9 mouse cellular contexts compared by ENCODE assay signal in the genomic region with DNA sequence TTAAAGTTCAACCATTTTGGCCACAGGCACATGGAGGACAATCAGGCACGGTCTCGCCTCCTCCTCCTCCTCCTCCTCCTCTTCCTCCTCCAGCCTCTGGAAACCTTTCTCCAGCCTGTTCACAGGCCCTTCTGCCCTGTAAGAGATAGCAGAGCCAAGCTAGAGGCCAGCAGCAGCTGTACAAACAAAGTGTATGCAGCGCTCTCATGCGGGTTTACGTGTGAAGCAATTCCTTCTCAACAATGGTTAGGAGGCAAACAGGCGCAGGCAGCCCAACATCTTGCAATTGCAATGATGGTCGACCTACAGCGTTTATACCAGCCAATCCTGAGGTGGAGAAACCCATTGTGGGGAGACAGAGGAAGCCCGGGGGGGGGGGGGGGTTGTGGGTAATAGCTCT.
A peak's percentile ranks its signal among the peaks of the same experiment; 100 is the strongest.
DNase-seq lines count a peak whose midpoint lies in the region; ATAC-seq and TF ChIP-seq lines count a peak whose summit lies in the region.
"Had no signal": no experiment of that assay in that cellular context is flagged by ENCODE, and none has a peak within 500 bp of the region (broad histone marks: within the 10 kb centered on the region; RNA-seq: fewer than 3 reads in every experiment).

No protein-coding gene starts in this region.

- H3K36me3 ChIP-seq in kidney, embryonic 16.5 days (ENCODE audit: insufficient read depth, low read length) = peaks cover 3% of the 10 kb centered on the region; the same call in 1 of the 2 replicates
- H3K36me3 ChIP-seq in heart, embryonic 11.5 days (ENCODE audit: control insufficient read depth, insufficient read depth, low read length) = no peaks in the 10 kb centered on the region; the same call in 1 of the 2 replicates
- no peaks in the 10 kb centered on the region for H3K36me3 ChIP-seq in liver, postnatal 0 days (replicated peaks; ENCODE audit: insufficient read depth, low read length)

- H3K4me2 ChIP-seq in kidney, embryonic 16.5 days (replicated peaks; ENCODE audit: low read depth, low read length) = no peak overlapping the region
- H3K4me2 ChIP-seq in heart, embryonic 11.5 days = peak overlapping the region; percentile 25; the same call in 1 of the 2 replicates
- H3K4me2 ChIP-seq in liver, postnatal 0 days (ENCODE audit: low read depth, low read length) = no peak overlapping the region

- H3K9ac ChIP-seq in kidney, embryonic 16.5 days (replicated peaks; ENCODE audit: low read length) = no peak overlapping the region
- H3K9ac ChIP-seq in heart, embryonic 11.5 days (ENCODE audit: low read depth, low read length) = no peak overlapping the region
- no peak overlapping the region for H3K9ac ChIP-seq in liver, postnatal 0 days (replicated peaks)

- TF ChIP-seq EP300 in liver, postnatal 0 days (IDR thresholded peaks at IDR 0.05; ENCODE audit: low read depth) = no peak

- no peak overlapping the region for H3K4me3 ChIP-seq in kidney, embryonic 16.5 days (ENCODE audit: low read length)
- H3K4me3 ChIP-seq in heart, embryonic 11.5 days (ENCODE audit: low read depth, low read length) = no peak overlapping the region
- H3K4me3 ChIP-seq in liver, postnatal 0 days (ENCODE audit: low read depth, low read length) = no peak overlapping the region

- peaks cover 6% of the 10 kb centered on the region for H3K9me3 ChIP-seq in kidney, embryonic 16.5 days (ENCODE audit: low read length)
- H3K9me3 ChIP-seq in heart, embryonic 11.5 days (replicated peaks; ENCODE audit: control insufficient read depth, low read length) = no peaks in the 10 kb centered on the region
- H3K9me3 ChIP-seq in liver, postnatal 0 days (ENCODE audit: low read length) = 0 out of 2 replicates have a peak, but pooled peaks cover 2% of the 10 kb centered on the region

- DNase-seq in kidney, adult 8-10 months = no peak
- DNase-seq in embryo, embryonic 10 days (ENCODE audit: low spot score) = peak; percentile 75
- peak; percentile 21 for DNase-seq in liver, postnatal 0 days
- DNase-seq in ovary, postnatal 14 days (ENCODE audit: low spot score) = no peak
- no peak for DNase-seq in layer of hippocampus, adult 18-20 months (ENCODE audit: low spot score in 2 of 2)
- DNase-seq: cerebellum, postnatal 14 days had no signal

- H3K4me1 ChIP-seq in kidney, embryonic 16.5 days (ENCODE audit: insufficient read depth, low read length) = peaks cover 52% of the 10 kb centered on the region
- H3K4me1 ChIP-seq in heart, embryonic 11.5 days (ENCODE audit: control insufficient read depth, insufficient read depth, low read length) = peaks cover 45% of the 10 kb centered on the region
- H3K4me1 ChIP-seq in liver, postnatal 0 days (ENCODE audit: insufficient read depth) = peaks cover 20% of the 10 kb centered on the region

- H3K27me3 ChIP-seq in kidney, embryonic 16.5 days (ENCODE audit: insufficient read depth, low read length) = no peaks in the 10 kb centered on the region
- H3K27me3 ChIP-seq in heart, embryonic 11.5 days (ENCODE audit: control insufficient read depth, insufficient read depth, low read length) = no peaks in the 10 kb centered on the region
- no peaks in the 10 kb centered on the region for H3K27me3 ChIP-seq in liver, postnatal 0 days (ENCODE audit: insufficient read depth, low read length)

- WGBS in kidney, embryonic 16.5 days = 19% methylated on average over 9 of the region's 9 CpGs
- 16% methylated on average over 9 of the region's 9 CpGs for WGBS in heart, embryonic 11.5 days (ENCODE audit: insufficient replicate concordance)
- WGBS in liver, postnatal 0 days (ENCODE audit: insufficient replicate concordance) = 23% methylated on average over 9 of the region's 9 CpGs

- H3K27ac ChIP-seq in kidney, embryonic 16.5 days (ENCODE audit: low read length) = peak overlapping the region; percentile 66
- H3K27ac ChIP-seq in heart, embryonic 11.5 days (ENCODE audit: low read depth, low read length) = peak overlapping the region; percentile 83
- H3K27ac ChIP-seq in liver, postnatal 0 days (ENCODE audit: low read depth) = no peak overlapping the region

- 0 out of 2 replicates have a peak, but pooled peaks have one; percentile 29 for ATAC-seq in kidney, embryonic 16.5 days (ENCODE audit: low FRiP score, low TSS enrichment)
- peak; percentile 54 for ATAC-seq in heart, embryonic 11.5 days (replicated peaks; ENCODE audit: insufficient number of reproducible peaks, low FRiP score, low TSS enrichment)
- ATAC-seq in liver, postnatal 0 days = no peak
- no peak for ATAC-seq in megakaryocyte-erythroid progenitor cell, adult 5-6 weeks (replicated peaks; ENCODE audit: low FRiP score, low TSS enrichment, poor library complexity, severe bottlenecking)

- no peak for TF ChIP-seq CTCF in liver, postnatal 0 days (IDR thresholded peaks at IDR 0.05; ENCODE audit: low read depth)

Comparison
In these comparisons a context has a peak if more than half of its experiments do, and no peak if none do; other contexts are left out.
1. ATAC-seq: peak in kidney, embryonic 16.5 days (single experiment) and heart, embryonic 11.5 days (single experiment); none in liver, postnatal 0 days (single experiment) and megakaryocyte-erythroid progenitor cell, adult 5-6 weeks (single experiment).
2. DNase-seq: peak in embryo, embryonic 10 days (single experiment) and liver, postnatal 0 days (single experiment); none in kidney, adult 8-10 months (0 of 2), ovary, postnatal 14 days (single experiment) and layer of hippocampus, adult 18-20 months (0 of 2).